8 mouse cellular contexts compared by ENCODE assay signal in the genomic region with DNA sequence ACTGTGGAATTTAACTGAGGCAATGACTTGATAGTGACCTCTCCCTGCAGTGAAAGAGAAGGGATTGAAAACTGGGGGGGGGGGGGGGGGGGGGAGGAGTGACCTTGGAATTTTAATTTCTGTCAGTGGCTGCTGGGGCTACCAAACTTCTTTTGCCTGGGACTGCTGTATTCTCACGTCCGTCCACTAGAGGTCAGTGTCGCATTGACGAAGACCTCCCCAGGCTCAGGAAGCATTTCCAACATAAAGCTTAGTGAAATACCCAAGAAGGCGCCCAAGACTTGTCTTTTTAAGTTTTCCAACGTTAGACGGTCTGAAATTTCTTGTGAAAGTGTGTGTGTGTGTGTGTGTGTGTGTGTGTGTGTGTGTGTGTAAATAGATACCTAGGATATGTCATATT.
DNase-seq lines count a peak whose midpoint lies in the region; ATAC-seq lines count a peak whose summit lies in the region.

No protein-coding gene starts in this region.

- peak; percentile 73 for DNase-seq in liver
- DNase-seq in adrenal gland, adult 8-10 months, result peak; percentile 37
- peak; percentile 80 for DNase-seq in embryonic facial prominence, embryonic 10.5 days (ENCODE audit: low spot score)
- peak; percentile 81 to 89 for DNase-seq in heart, postnatal 36 days
- DNase-seq in limb, embryonic 11.5 days (ENCODE audit: low spot score), result peak; percentile 89
- DNase-seq in ovary, postnatal 36 days (ENCODE audit: low spot score), result peak; percentile 68
- DNase-seq in thymus, postnatal 36 days, result peak; percentile 72 to 77

- H3K9me3 ChIP-seq in liver, embryonic 12.5 days (replicated peaks), result no peaks in the 10 kb centered on the region; the same call in 1 of the 2 replicates
- H3K9me3 ChIP-seq in embryonic facial prominence, embryonic 10.5 days, result peaks cover 7% of the 10 kb centered on the region; the same call in 1 of the 2 replicates
- 0 out of 2 replicates have a peak, but pooled peaks cover 7% of the 10 kb centered on the region for H3K9me3 ChIP-seq in limb, embryonic 11.5 days (ENCODE audit: control insufficient read depth, low read length)

- no peak overlapping the region for H3K9ac ChIP-seq in liver, embryonic 12.5 days
- no peak overlapping the region for H3K9ac ChIP-seq in limb, embryonic 11.5 days (ENCODE audit: low read length)

- intact Hi-C loops in heart, postnatal 36 days (cut with DNase I), result loop anchor here (1.0 to 2.0 kb wide), 3 partner anchors 201 to 317 kb away; no protein-coding TSS in a partner anchor

- H3K4me3 ChIP-seq in liver, embryonic 12.5 days, result no peak overlapping the region
- H3K4me3 ChIP-seq in embryonic facial prominence, embryonic 10.5 days, result no peak overlapping the region
- no peak overlapping the region for H3K4me3 ChIP-seq in limb, embryonic 11.5 days (ENCODE audit: low read depth, low read length)

- H3K4me1 ChIP-seq in liver, embryonic 12.5 days, result peaks cover 31% of the 10 kb centered on the region
- peaks cover 28% of the 10 kb centered on the region for H3K4me1 ChIP-seq in embryonic facial prominence, embryonic 10.5 days
- peaks cover 15% of the 10 kb centered on the region for H3K4me1 ChIP-seq in limb, embryonic 11.5 days (ENCODE audit: control insufficient read depth, insufficient read depth, low read length)

- H3K27ac ChIP-seq in liver, embryonic 12.5 days, result no peak overlapping the region
- no peak overlapping the region for H3K27ac ChIP-seq in embryonic facial prominence, embryonic 10.5 days (replicated peaks)
- no peak overlapping the region for H3K27ac ChIP-seq in limb, embryonic 11.5 days (replicated peaks; ENCODE audit: low read depth, low read length)

- no peaks in the 10 kb centered on the region for H3K27me3 ChIP-seq in liver, embryonic 12.5 days (replicated peaks)
- 0 out of 2 replicates have a peak, but pooled peaks cover 14% of the 10 kb centered on the region for H3K27me3 ChIP-seq in embryonic facial prominence, embryonic 10.5 days (replicated peaks; ENCODE audit: low read depth, poor library complexity, severe bottlenecking)
- H3K27me3 ChIP-seq in limb, embryonic 11.5 days (ENCODE audit: control insufficient read depth, insufficient read depth, low read length), result no peaks in the 10 kb centered on the region

- WGBS in liver, embryonic 12.5 days (ENCODE audit: insufficient replicate concordance), result 5% methylated on average over 7 of the region's 7 CpGs
- 13% methylated on average over 7 of the region's 7 CpGs for WGBS in embryonic facial prominence, embryonic 10.5 days
- 13% methylated on average over 7 of the region's 7 CpGs for WGBS in limb, embryonic 11.5 days

- H3K36me3 ChIP-seq in liver, embryonic 12.5 days, result no peaks in the 10 kb centered on the region
- peaks cover 9% of the 10 kb centered on the region for H3K36me3 ChIP-seq in embryonic facial prominence, embryonic 10.5 days (replicated peaks)
- no peaks in the 10 kb centered on the region for H3K36me3 ChIP-seq in limb, embryonic 11.5 days (ENCODE audit: control insufficient read depth, insufficient read depth, low read length)

- ATAC-seq in liver, embryonic 12.5 days, result no peak
- no peak for ATAC-seq in limb, embryonic 11.5 days (ENCODE audit: insufficient number of reproducible peaks, low FRiP score, low TSS enrichment, low read depth)

- H3K4me2 ChIP-seq in liver, embryonic 12.5 days, result no peak overlapping the region
- no peak overlapping the region for H3K4me2 ChIP-seq in limb, embryonic 11.5 days (ENCODE audit: low read depth, severe bottlenecking)

Comparison
In these comparisons a context has a peak if more than half of its experiments do, and no peak if none do; other contexts are left out.
1. DNase-seq: peak in every context shown above with its lines; median percentile 89 in limb, embryonic 11.5 days; 85 in heart, postnatal 36 days; 80 in embryonic facial prominence, embryonic 10.5 days; 74 in thymus, postnatal 36 days; 73 in liver; 68 in ovary, postnatal 36 days; 37 in adrenal gland, adult 8-10 months.